Mouse (Mus musculus) erythroblast, adult 5-6 weeks (primary cell): ENCODE results near the gene Olfr655. TPM values are rescaled to one million over a fixed set of nuclear protein-coding genes. Genes with fewer than 3 reads are reported as not detected.

ENCODE experiments used
- ATAC-seq: replicated peaks from 2 replicates; pipeline ENCODE4 v1.8.0; 2016; ENCODE audit warnings: moderate number of reproducible peaks, mild to moderate bottlenecking, moderate TSS enrichment, inconsistent platforms; ENCODE audit not compliant: poor library complexity, low FRiP score, severe bottlenecking
- total RNA-seq, 2 experiments: library from RNA; stranded (forward) in 1 of 2; stranded (reverse) in 1 of 2; fragments of 150-400 nt in 1 of 2; fragments of 200-764, 138-1000 nt in 1 of 2; gene quantifications; 2 replicates each; pipeline versions ENCODE4 v1.2.3 to v1.2.4; 2015 to 2017; ENCODE audit warnings: low replicate concordance in 2 of 2

The Olfr655 gene
- not detected in 2 replicates for total RNA-seq (2015; ENCODE audit: low replicate concordance)
- total RNA-seq (2017; ENCODE audit: low replicate concordance) = not detected in 2 replicates

GRCm38 (mm10) chr7:104601679-104602078, at the start of gene Olfr655:
TSS of gene Olfr655 (minus strand) at chr7:104601779.
- ATAC-seq = no peak

DNA sequence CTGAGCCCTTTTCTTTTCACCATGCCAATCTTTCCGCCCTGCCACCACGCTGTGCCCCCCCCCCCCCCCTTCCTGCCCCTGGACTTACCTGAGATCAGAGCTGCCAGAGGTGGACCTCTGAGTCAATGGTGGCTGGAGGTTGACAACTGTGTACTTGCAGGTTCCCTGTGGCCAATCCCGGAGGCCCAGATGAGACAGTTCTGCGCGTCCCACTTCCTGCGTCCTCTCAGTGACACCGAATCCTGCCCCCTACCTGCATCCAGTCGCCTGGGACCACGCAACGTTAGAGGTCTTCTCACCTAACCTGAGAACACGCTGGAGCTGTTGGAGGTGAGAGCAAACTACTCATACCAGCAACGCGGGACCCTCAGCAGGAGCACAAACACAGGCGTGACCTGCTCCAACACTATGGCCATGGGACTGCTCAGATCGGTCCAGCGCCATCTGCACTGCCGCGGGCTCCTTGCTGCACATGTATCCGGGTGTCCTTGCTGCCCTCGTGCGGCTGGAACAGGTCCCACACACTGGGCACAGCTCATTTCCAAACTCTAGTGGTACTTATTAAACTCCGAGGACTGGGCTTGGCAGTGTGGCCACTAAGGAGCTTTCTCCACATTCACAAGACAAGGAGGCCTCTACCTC, 45.4 kb upstream of the Olfr655 start, which contains the start of gene Olfr658:
Gene Olfr658 (minus strand): TSS at position 465 of the 642 bp plus-strand sequence.
- no peak for ATAC-seq

DNA sequence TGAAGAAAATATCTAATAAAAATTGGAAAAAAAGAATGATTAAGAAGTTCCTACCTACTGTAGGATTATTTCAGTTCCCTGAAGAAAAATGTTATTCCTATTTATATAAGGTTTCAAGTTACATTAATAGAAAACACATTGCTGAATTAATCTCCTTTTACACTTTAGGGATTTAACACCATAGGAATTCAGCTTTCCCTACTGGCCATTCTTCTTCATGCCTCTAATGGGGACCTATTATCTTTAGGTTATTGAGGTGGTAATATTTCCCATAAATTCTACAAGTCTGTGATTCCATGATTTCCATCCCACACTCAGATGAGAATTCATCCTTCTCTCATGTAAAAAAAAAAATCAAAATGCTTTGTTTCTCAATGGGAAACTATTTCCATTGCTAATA, 22.9 kb upstream of the Olfr655 start, which contains the start of gene Olfr657:
Gene Olfr657 (plus strand): TSS at position 301 of the 400 bp plus-strand sequence.
- ATAC-seq = no peak

DNA sequence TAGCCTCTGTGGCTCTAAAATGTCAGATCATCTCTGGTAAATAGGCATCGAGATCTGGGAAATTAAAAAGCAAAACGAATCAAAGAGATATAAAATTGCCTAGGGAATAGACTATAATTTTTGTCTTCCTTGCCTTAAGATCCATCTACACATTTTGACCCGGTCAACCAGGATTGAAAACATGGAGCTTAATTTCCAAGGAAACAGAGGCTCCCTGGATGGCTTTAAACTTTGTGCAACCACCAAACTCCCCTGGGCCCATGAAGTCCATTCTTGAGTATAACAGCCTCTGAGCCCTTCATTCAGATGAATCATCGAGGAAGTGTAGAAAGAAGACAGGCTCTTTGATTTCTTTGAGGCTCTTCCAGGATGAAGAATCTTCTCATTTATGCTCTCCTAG, 12.1 kb upstream of the Olfr655 start, which contains the start of gene Olfr656:
Gene Olfr656 (plus strand): TSS at position 301 of the 400 bp plus-strand sequence.
- ATAC-seq = no peak

GRCm38 (mm10) chr7:104604727-104605126, 3.1 kb upstream of the Olfr655 start:
- ATAC-seq = no peak

- 0 out of 2 replicates have a peak, but pooled peaks have one; percentile 60 for ATAC-seq
These were observed 1.6 kb upstream of the Olfr655 start for GRCm38 (mm10) chr7:104603173-104603572.

GRCm38 (mm10) chr7:104588274-104588673, 13.3 kb downstream of the Olfr655 start:
- ATAC-seq = no peak

DNA sequence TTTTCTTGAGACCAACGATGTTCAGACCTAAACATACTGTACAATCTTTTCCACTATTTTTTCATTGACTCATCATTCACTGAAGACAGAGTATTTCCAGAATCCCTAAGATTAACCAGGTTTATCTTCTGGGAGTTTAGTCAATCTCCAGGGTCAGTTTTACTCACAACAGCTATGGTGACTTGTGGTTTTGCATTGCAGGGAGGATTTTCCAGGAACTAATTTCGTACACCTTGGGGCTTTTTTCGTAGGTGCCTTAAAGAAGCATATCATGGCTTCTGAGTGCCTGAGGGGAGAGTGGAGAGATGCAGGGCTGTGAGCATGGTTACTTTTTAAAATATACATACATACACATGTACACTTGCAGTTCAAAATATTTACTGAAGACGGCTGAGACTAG, 14.9 kb downstream of the Olfr655 start, which contains the start of gene Olfr654:
Gene Olfr654 (plus strand): TSS at position 301 of the 400 bp plus-strand sequence.
- ATAC-seq = no peak

DNA sequence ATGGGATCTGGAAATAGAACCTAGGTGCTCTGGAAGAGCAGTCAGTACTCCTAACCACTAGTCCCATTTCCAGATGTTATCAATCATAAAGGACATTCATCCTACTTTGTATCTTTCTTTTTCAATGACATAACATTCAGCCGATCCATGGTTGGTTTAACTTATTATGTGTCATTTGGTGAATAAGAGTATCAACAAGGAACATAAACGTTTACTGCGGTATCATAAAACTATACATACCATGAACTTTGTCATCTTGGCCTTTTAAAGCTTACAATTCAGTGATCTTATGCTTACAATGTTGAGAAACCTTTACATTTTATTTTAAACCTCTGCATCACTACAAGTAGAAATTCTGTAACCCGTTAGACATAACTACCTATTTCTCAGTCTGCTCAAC, 20.1 kb downstream of the Olfr655 start:
- no peak for ATAC-seq

GRCm38 (mm10) chr7:104580846-104581245, 20.7 kb downstream of the Olfr655 start:
- no peak for ATAC-seq

DNA sequence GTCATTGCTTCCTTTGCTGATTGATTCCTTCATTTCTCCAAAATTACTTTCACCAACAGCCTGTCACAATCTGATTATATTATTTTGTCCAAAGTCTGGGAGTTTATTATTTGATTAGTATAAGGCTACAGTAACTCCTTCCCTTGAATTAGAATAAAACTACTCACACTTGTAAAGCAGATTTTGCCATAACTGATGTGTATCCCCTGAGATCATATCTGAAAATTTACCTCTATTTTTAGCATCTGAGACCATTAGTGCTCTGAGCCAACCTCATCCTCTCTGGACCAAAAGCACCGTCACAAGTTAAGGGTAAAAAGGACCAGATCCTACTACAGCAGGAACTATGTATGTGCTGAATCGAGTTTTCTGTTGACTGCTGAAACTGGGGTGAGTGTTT, 24.6 kb downstream of the Olfr655 start, which contains the start of gene Olfr653:
Gene Olfr653 (plus strand): TSS at position 301 of the 400 bp plus-strand sequence.
- ATAC-seq = no peak

DNA sequence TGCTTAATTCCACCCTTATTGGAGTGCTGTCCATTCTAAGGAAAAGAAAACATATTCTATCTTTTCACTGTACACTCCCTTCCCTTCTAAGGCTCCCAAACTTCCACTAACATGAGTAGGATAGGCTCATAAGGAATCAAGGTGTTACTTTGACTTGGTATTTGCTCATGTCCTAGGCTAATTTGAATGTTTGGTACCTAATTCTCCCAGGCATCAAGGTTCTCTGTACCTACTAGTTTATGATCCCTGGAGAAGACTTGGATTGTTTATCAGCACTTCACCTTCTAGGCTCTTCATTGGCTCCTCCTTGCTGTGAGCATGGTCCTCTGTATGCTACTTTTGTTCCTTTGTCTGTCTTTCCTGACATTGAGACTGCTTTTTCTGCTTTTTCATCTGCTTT, 41.0 kb downstream of the Olfr655 start, which contains the start of gene Olfr652:
Gene Olfr652 (plus strand): TSS at position 301 of the 400 bp plus-strand sequence.
- ATAC-seq = no peak

- ATAC-seq = no peak
These were observed 48.9 kb downstream of the Olfr655 start for GRCm38 (mm10) chr7:104552700-104553099.

GRCm38 (mm10) chr7:104549833-104550232, 51.7 kb downstream of the Olfr655 start, which contains the start of gene Olfr651:
TSS of gene Olfr651 (plus strand) at chr7:104550133.
- ATAC-seq = no peak

Other genes with a start within 250 kb of the Olfr655 start
- gene Trim12c, start 248.4 kb downstream of the Olfr655 start, total RNA-seq (2015; ENCODE audit: low replicate concordance) = 29.7 and 32.9 TPM in 2 replicates
- gene Trim12c, start 248.4 kb downstream of the Olfr655 start, total RNA-seq (2017; ENCODE audit: low replicate concordance) = 58.3 and 59.0 TPM in 2 replicates
- 0.19 and 7.5 TPM in 2 replicates for gene Trim30b, start 231.9 kb downstream of the Olfr655 start, total RNA-seq (2015; ENCODE audit: low replicate concordance)
- gene Trim30b, start 231.9 kb downstream of the Olfr655 start, total RNA-seq (2017; ENCODE audit: low replicate concordance) = 4.9 and 5.0 TPM in 2 replicates
- not detected in 2 replicates for gene Trim30c, start 200.9 kb downstream of the Olfr655 start, total RNA-seq (2015; ENCODE audit: low replicate concordance)
- gene Trim30c, start 200.9 kb downstream of the Olfr655 start, total RNA-seq (2017; ENCODE audit: low replicate concordance) = 0.68 and 1.1 TPM in 2 replicates
- gene Trim30a, start 136.6 kb downstream of the Olfr655 start, total RNA-seq (2015; ENCODE audit: low replicate concordance) = 17.5 and 25.9 TPM in 2 replicates
- gene Trim30a, start 136.6 kb downstream of the Olfr655 start, total RNA-seq (2017; ENCODE audit: low replicate concordance) = 12.5 and 17.6 TPM in 2 replicates
- 7.5 and 10.0 TPM in 2 replicates for gene Trim30d, start 93.9 kb downstream of the Olfr655 start, total RNA-seq (2015; ENCODE audit: low replicate concordance)
- 5.9 and 9.5 TPM in 2 replicates for gene Trim30d, start 93.9 kb downstream of the Olfr655 start, total RNA-seq (2017; ENCODE audit: low replicate concordance)
- not detected in 2 replicates for gene Olfr651, start 51.6 kb downstream of the Olfr655 start, total RNA-seq (2015; ENCODE audit: low replicate concordance)
- not detected in 2 replicates for gene Olfr651, start 51.6 kb downstream of the Olfr655 start, total RNA-seq (2017; ENCODE audit: low replicate concordance)
- gene Olfr652, start 40.9 kb downstream of the Olfr655 start, total RNA-seq (2015; ENCODE audit: low replicate concordance) = not detected in 2 replicates
- 0.70 TPM in 1 of 2 replicates, not detected in the other for gene Olfr652, start 40.9 kb downstream of the Olfr655 start, total RNA-seq (2017; ENCODE audit: low replicate concordance)
- gene Olfr653, start 24.5 kb downstream of the Olfr655 start, total RNA-seq (2015; ENCODE audit: low replicate concordance) = not detected in 2 replicates
- gene Olfr653, start 24.5 kb downstream of the Olfr655 start, total RNA-seq (2017; ENCODE audit: low replicate concordance) = not detected in 2 replicates
- not detected in 2 replicates for gene Olfr654, start 14.8 kb downstream of the Olfr655 start, total RNA-seq (2015; ENCODE audit: low replicate concordance)
- not detected in 2 replicates for gene Olfr654, start 14.8 kb downstream of the Olfr655 start, total RNA-seq (2017; ENCODE audit: low replicate concordance)
- gene Olfr656, start 12.2 kb upstream of the Olfr655 start, total RNA-seq (2015; ENCODE audit: low replicate concordance) = not detected in 2 replicates
- gene Olfr656, start 12.2 kb upstream of the Olfr655 start, total RNA-seq (2017; ENCODE audit: low replicate concordance) = 0.68 TPM in 1 of 2 replicates, not detected in the other
- not detected in 2 replicates for gene Olfr657, start 23.0 kb upstream of the Olfr655 start, total RNA-seq (2015; ENCODE audit: low replicate concordance)
- not detected in 2 replicates for gene Olfr657, start 23.0 kb upstream of the Olfr655 start, total RNA-seq (2017; ENCODE audit: low replicate concordance)
- not detected in 2 replicates for gene Olfr658, start 45.5 kb upstream of the Olfr655 start, total RNA-seq (2015; ENCODE audit: low replicate concordance)
- not detected in 2 replicates for gene Olfr658, start 45.5 kb upstream of the Olfr655 start, total RNA-seq (2017; ENCODE audit: low replicate concordance)
- gene Olfr659, start 65.0 kb upstream of the Olfr655 start, total RNA-seq (2015; ENCODE audit: low replicate concordance) = not detected in 2 replicates
- gene Olfr659, start 65.0 kb upstream of the Olfr655 start, total RNA-seq (2017; ENCODE audit: low replicate concordance) = not detected in 2 replicates
- not detected in 2 replicates for gene Olfr661, start 84.7 kb upstream of the Olfr655 start, total RNA-seq (2015; ENCODE audit: low replicate concordance)
- not detected in 2 replicates for gene Olfr661, start 84.7 kb upstream of the Olfr655 start, total RNA-seq (2017; ENCODE audit: low replicate concordance)
- not detected in 2 replicates for gene Usp17le, start 175.7 kb upstream of the Olfr655 start, total RNA-seq (2015; ENCODE audit: low replicate concordance)
- gene Usp17le, start 175.7 kb upstream of the Olfr655 start, total RNA-seq (2017; ENCODE audit: low replicate concordance) = not detected in 2 replicates
- gene Usp17lb, start 240.8 kb upstream of the Olfr655 start, total RNA-seq (2015; ENCODE audit: low replicate concordance) = not detected in 2 replicates
- gene Usp17lb, start 240.8 kb upstream of the Olfr655 start, total RNA-seq (2017; ENCODE audit: low replicate concordance) = not detected in 2 replicates